ENCODE assay signal across 8 mouse cellular contexts in the genomic region with DNA sequence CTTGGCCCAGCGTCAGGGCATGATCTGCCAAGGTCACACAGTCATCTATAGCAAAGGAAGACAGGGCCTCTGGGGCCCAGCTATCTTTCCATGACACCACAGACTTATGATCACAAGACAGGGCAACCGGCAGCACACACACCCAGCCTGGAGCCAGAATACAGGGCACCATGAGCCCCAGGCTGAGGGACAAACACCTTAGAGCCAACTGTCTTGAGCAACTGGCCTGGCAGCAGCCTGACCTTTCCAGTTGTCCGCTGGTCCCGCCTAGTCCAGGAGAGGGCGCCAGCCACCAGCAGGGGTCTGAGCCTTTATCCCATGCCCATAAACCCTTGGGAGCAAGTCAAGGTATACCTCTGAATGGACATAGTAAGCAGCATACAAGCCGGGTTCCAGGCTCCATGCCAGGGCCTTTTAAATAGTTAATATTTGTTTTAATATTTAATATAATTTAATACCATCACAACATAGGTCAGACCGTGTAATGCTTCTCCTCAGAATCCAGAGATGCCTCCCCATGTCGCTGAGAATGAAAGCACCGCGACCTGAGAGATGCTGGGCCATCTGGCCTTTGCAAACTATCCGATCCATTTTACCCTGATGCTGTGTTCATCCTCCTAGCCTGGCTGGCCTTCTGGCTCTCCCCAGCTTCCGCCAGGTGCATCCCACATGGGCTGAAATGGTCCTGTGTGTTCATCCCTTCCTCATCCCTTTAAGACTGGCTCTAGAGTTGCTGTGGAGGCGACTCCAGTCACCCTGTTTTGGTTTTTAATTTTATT. TPM values are rescaled to one million over a fixed set of nuclear protein-coding genes. Genes with fewer than 3 reads are reported as not detected.
DNase-seq lines count a peak whose midpoint lies in the region; ATAC-seq lines count a peak whose summit lies in the region.
"Had no signal": no experiment of that assay in that cellular context is flagged by ENCODE, and none has a peak within 500 bp of the region (broad histone marks: within the 10 kb centered on the region; RNA-seq: fewer than 3 reads in every experiment).

No protein-coding gene starts in this region.

- peak; percentile 29; the same call in 1 of the 2 replicates for ATAC-seq in heart, embryonic 15.5 days (replicated peaks; ENCODE audit: insufficient number of reproducible peaks, insufficient read depth, low FRiP score, low read depth)

- H3K4me2 ChIP-seq in heart, embryonic 15.5 days: no peak overlapping the region

- H3K36me3 ChIP-seq in heart, embryonic 15.5 days: no peaks in the 10 kb centered on the region; the same call in 1 of the 2 replicates

- no peak overlapping the region for H3K4me3 ChIP-seq in heart, embryonic 15.5 days
- H3K4me3 ChIP-seq: megakaryocyte, embryonic 14.5 days had no signal

- H3K4me1 ChIP-seq in heart, embryonic 15.5 days (replicated peaks): peaks cover 38% of the 10 kb centered on the region
- H3K4me1 ChIP-seq: megakaryocyte, embryonic 14.5 days had no signal

- 52% methylated on average over 13 of the region's 13 CpGs for WGBS in heart, embryonic 15.5 days

- no peak overlapping the region for H3K9ac ChIP-seq in heart, embryonic 15.5 days

- H3K9me3 ChIP-seq in heart, embryonic 15.5 days (replicated peaks): no peaks in the 10 kb centered on the region
- H3K9me3 ChIP-seq: megakaryocyte, embryonic 14.5 days had no signal

- H3K27ac ChIP-seq in heart, embryonic 15.5 days: peak overlapping the region; percentile 70

- peak; percentile 31 for DNase-seq in right cerebral cortex, adult 18-20 months
- no peak for DNase-seq in right cerebral cortex, postnatal 25 days
- peak; percentile 52 to 53 for DNase-seq in adrenal gland, adult 18-20 months (ENCODE audit: low spot score in 2 of 2)
- DNase-seq in cerebellum, postnatal 36 days: peak; percentile 76 to 79
- DNase-seq in lung, postnatal 4 days: peak; percentile 53 to 65
- DNase-seq in layer of hippocampus, adult 11-12 months (ENCODE audit: low spot score): no peak

- peaks cover 12% of the 10 kb centered on the region for H3K27me3 ChIP-seq in heart, embryonic 15.5 days

RNA-seq across cellular contexts. Expression of gene Speg, which starts 3.6 kb away (rescaled TPM):
- 10 to 100 TPM in 1 of 2 experiments, 1 to 10 TPM in 1; 7.3 to 10.8 TPM for total RNA-seq in adrenal gland, adult 18-20 months (2021)
- polyA plus RNA-seq in heart, embryonic 15.5 days (2015; fragmentation: Nextera tagmentation; extraction: Ambion mirVana): 44.5 and 54.4 TPM in 2 replicates

RNA-seq across cellular contexts. Expression of gene Des, which starts 11.4 kb away (rescaled TPM):
- 10 to 100 TPM; 15.9 to 21.3 TPM for total RNA-seq in adrenal gland, adult 18-20 months (2021)
- 374 and 419 TPM in 2 replicates for polyA plus RNA-seq in heart, embryonic 15.5 days (2015; fragmentation: Nextera tagmentation; extraction: Ambion mirVana)

RNA-seq across cellular contexts. Expression of gene Dnpep, which starts 53.7 kb away (rescaled TPM):
- 10 to 100 TPM; 90.1 to 90.6 TPM for total RNA-seq in adrenal gland, adult 18-20 months (2021)
- 108 and 123 TPM in 2 replicates for polyA plus RNA-seq in heart, embryonic 15.5 days (2015; fragmentation: Nextera tagmentation; extraction: Ambion mirVana)

Comparison
In these comparisons a context has a peak if more than half of its experiments do, and no peak if none do; other contexts are left out.
1. DNase-seq: peak in right cerebral cortex, adult 18-20 months (single experiment), adrenal gland, adult 18-20 months (2 of 2), cerebellum, postnatal 36 days (2 of 2) and lung, postnatal 4 days (2 of 2); none in right cerebral cortex, postnatal 25 days (single experiment) and layer of hippocampus, adult 11-12 months (single experiment).